Mouse (Mus musculus): ENCODE measurements around the gene Cwc25. TPM values are rescaled to one million over a fixed set of nuclear protein-coding genes. Genes with fewer than 3 reads are reported as not detected.
A peak's percentile ranks its signal among the peaks of the same experiment; 100 is the strongest.

Gene Cwc25
- 10.4 and 11.7 TPM in 2 replicates for polyA plus RNA-seq (2011; ENCODE audit: insufficient read depth, insufficient read length, low replicate concordance, missing spikeins)

DNA sequence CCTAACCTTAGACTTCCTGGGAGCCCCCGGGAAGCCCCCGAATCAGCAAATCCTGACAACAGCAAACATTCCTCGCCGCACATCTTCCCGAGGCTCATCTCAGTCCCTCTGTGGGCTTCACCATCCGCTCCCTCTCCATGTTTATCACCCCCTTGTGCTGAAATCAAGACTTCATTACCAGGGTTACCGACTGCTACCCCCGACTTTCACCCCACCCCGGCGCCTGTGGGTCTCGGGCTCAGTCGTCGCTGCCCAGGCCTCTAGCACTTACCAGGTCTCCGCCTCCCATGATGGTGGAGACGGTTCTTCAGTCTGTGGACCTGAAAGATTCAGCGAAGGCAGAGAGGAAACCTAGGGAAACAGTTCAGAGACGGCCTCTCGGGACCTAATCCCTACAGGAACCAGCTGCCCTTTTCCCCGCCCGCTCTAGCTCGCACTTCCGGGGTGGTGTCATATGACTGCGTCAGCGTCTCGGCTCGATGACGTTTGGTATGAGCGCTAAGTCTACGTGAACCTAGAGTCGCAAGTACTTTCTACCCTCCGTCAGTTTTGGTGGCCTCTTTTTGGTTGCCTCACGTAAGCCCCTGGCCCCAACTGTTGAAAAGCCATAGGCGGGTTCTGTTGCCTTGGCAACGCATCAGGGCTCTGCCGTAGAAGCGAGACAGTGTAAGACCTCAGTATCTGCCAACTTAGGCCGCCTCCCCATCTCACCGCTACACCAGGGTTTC lies at the start of gene Cwc25:
TSS of gene Cwc25 (minus strand) at position 403 of the 728 bp plus-strand sequence.
- under 1% methylated on average over 38 of the region's 38 CpGs for WGBS
- peaks cover 3% of the 10 kb centered on the region; the same call in 1 of the 2 replicates for H3K4me1 ChIP-seq (ENCODE audit: control insufficient read depth, insufficient read depth, low read length)
- peak within 1 kb of the TSS; percentile 77 for H3K27ac ChIP-seq (ENCODE audit: control insufficient read depth, insufficient read depth, low read depth, low read length, poor library complexity)
- TF ChIP-seq POLR2A (IDR thresholded peaks at IDR 0.05; ENCODE audit: borderline replicate concordance, control insufficient read depth, low read depth, low read length) (peak; percentile 60; the same call in 1 of the 2 replicates), CTCF (IDR thresholded peaks at IDR 0.05; ENCODE audit: control insufficient read depth, insufficient read depth, low read length) (no peak)
- peak within 1 kb of the TSS; percentile 90 for H3K4me3 ChIP-seq (replicated peaks; ENCODE audit: control insufficient read depth, low read depth, low read length)

DNA sequence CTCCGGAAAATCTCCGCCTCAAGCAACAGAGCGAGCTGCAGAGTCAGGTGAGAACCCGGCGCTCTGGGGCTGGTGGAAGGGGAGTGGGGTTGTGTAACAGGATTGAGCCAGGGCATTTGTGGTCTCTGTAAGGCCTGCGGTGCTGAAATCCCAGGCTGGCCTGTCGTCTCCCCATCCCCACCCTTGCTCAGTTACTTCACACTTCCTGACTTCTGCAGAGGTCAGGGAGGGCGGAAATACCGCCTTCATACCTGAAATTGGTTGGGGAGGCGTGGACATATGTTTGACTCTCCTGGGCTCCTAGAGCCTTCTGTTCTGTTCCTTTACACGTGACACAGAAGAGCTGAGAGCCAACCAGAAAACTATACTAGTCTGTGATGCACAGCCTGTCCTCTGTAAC lies 49.4 kb upstream of the Cwc25 start:
- no peak for TF ChIP-seq POLR2A (IDR thresholded peaks at IDR 0.05; ENCODE audit: borderline replicate concordance, control insufficient read depth, low read depth, low read length)
- no peak for TF ChIP-seq CTCF (IDR thresholded peaks at IDR 0.05; ENCODE audit: control insufficient read depth, insufficient read depth, low read length)
- peak overlapping the region; percentile 68 for H3K27ac ChIP-seq (ENCODE audit: control insufficient read depth, insufficient read depth, low read depth, low read length, poor library complexity)
- WGBS = 42% methylated on average over 11 of the region's 11 CpGs
- H3K4me1 ChIP-seq (ENCODE audit: control insufficient read depth, insufficient read depth, low read length) = peaks cover 23% of the 10 kb centered on the region
- H3K4me3 ChIP-seq (replicated peaks; ENCODE audit: control insufficient read depth, low read depth, low read length) = no peak overlapping the region

DNA sequence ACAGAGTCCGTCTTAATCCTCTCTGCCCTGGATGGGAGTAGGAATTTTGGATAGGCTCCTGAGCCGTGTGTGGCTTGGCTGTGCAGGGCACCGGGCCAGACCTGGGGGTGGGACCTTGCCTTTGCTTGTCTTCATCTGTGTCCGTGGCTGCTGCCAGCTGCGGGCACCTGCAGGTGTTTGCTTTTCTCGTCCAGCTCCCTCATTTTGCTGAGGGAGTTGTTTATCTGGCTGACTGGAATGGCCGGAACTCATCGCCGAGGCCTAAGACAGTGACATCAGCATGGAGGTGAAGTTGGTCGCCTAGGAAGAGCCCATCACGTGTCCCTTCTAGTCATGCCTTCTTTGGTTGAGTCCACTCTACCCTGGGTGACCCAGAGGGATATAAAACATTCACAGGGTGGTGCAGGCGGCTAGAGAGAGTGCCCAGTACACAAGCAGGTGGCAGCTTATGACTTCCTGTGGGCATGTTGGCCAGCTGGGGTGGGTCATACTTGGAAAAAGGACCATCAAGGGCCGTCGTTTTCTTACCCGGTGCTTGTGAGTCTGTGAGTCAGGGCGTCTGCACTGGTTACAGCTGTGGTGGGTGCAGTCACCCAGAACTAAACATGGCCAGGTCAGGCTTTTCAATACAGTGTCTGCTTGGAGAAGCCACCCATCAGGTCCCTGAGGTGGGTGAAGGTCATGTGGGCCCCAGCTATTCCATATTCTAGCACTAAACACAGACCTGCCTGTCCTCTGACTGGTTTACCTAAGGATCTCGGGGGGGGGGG lies 47.6 kb upstream of the Cwc25 start:
- TF ChIP-seq POLR2A (IDR thresholded peaks at IDR 0.05; ENCODE audit: borderline replicate concordance, control insufficient read depth, low read depth, low read length) (no peak), CTCF (IDR thresholded peaks at IDR 0.05; ENCODE audit: control insufficient read depth, insufficient read depth, low read length) (no peak)
- Histone ChIP-seq H3K4me3 (replicated peaks; ENCODE audit: control insufficient read depth, low read depth, low read length) (no peak overlapping the region), H3K27ac (ENCODE audit: control insufficient read depth, insufficient read depth, low read depth, low read length, poor library complexity) (no peak overlapping the region), H3K4me1 (ENCODE audit: control insufficient read depth, insufficient read depth, low read length) (peaks cover 21% of the 10 kb centered on the region)
- WGBS = 81% methylated on average over 17 of the region's 17 CpGs

DNA sequence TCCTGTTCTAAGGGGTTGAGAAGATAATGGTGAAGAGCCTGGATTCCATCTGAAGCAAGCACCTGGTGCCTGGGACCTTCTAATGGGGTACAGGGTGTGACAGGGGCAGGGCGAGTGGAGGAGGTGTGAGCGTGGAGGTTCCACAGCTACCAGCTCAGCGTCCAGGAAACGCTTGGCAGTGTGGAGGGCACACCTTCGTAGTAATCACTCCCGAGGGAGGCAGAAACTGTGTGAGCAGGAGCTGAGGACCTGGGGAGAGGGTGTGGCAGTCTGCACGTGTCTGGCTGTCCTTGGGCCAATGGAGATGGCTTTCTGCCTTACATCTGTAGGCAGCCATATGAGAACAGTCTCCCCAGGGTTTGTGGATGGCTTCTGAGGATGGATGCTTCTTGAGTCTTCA lies 46.7 kb upstream of the Cwc25 start:
- no peak overlapping the region for H3K4me3 ChIP-seq (replicated peaks; ENCODE audit: control insufficient read depth, low read depth, low read length)
- no peak overlapping the region for H3K27ac ChIP-seq (ENCODE audit: control insufficient read depth, insufficient read depth, low read depth, low read length, poor library complexity)
- H3K4me1 ChIP-seq (ENCODE audit: control insufficient read depth, insufficient read depth, low read length) = peaks cover 16% of the 10 kb centered on the region
- 78% methylated on average over 7 of the region's 7 CpGs for WGBS
- TF ChIP-seq CTCF (IDR thresholded peaks at IDR 0.05; ENCODE audit: control insufficient read depth, insufficient read depth, low read length) = no peak
- TF ChIP-seq POLR2A (IDR thresholded peaks at IDR 0.05; ENCODE audit: borderline replicate concordance, control insufficient read depth, low read depth, low read length) = no peak

DNA sequence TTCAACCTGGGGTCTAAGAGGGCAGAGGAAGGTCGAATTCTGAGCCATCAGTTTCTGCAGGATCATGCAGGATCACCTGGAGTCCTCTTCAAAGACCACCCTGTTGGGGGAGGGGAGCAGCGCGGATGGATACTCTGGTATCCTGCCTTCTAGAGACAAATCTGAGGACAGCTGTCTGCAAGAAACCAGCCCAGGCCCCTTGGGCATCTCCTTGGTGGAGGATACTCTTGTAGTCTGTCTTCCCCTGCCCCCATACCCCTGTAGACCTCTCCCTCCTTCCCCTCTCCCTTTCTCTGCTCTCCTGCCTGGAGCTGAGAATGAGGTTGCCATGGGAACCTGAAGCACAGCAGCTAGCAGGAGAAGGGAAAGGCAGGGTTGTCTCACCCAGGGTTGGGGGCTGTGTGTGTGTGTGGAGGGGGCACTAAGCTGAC lies 46.1 kb upstream of the Cwc25 start:
- Histone ChIP-seq H3K27ac (ENCODE audit: control insufficient read depth, insufficient read depth, low read depth, low read length, poor library complexity) (no peak overlapping the region), H3K4me3 (replicated peaks; ENCODE audit: control insufficient read depth, low read depth, low read length) (no peak overlapping the region), H3K4me1 (ENCODE audit: control insufficient read depth, insufficient read depth, low read length) (peaks cover 13% of the 10 kb centered on the region)
- no peak for TF ChIP-seq POLR2A (IDR thresholded peaks at IDR 0.05; ENCODE audit: borderline replicate concordance, control insufficient read depth, low read depth, low read length)
- no peak for TF ChIP-seq CTCF (IDR thresholded peaks at IDR 0.05; ENCODE audit: control insufficient read depth, insufficient read depth, low read length)
- WGBS = 73% methylated on average over 3 of the region's 3 CpGs

GRCm38 (mm10) chr11:97811569-97812362 lies 45.4 kb upstream of the Cwc25 start:
- H3K27ac ChIP-seq (ENCODE audit: control insufficient read depth, insufficient read depth, low read depth, low read length, poor library complexity) = no peak overlapping the region
- H3K4me3 ChIP-seq (replicated peaks; ENCODE audit: control insufficient read depth, low read depth, low read length) = no peak overlapping the region
- WGBS = 73% methylated on average over 13 of the region's 13 CpGs
- peaks cover 10% of the 10 kb centered on the region for H3K4me1 ChIP-seq (ENCODE audit: control insufficient read depth, insufficient read depth, low read length)
- no peak for TF ChIP-seq CTCF (IDR thresholded peaks at IDR 0.05; ENCODE audit: control insufficient read depth, insufficient read depth, low read length)
- TF ChIP-seq POLR2A (IDR thresholded peaks at IDR 0.05; ENCODE audit: borderline replicate concordance, control insufficient read depth, low read depth, low read length) = no peak

- H3K27ac ChIP-seq (ENCODE audit: control insufficient read depth, insufficient read depth, low read depth, low read length, poor library complexity) = no peak overlapping the region
- H3K4me1 ChIP-seq (ENCODE audit: control insufficient read depth, insufficient read depth, low read length) = peaks cover 7% of the 10 kb centered on the region
- 61% methylated on average over 3 of the region's 3 CpGs for WGBS
- H3K4me3 ChIP-seq (replicated peaks; ENCODE audit: control insufficient read depth, low read depth, low read length) = no peak overlapping the region
- TF ChIP-seq POLR2A (IDR thresholded peaks at IDR 0.05; ENCODE audit: borderline replicate concordance, control insufficient read depth, low read depth, low read length) (no peak), CTCF (IDR thresholded peaks at IDR 0.05; ENCODE audit: control insufficient read depth, insufficient read depth, low read length) (no peak)
Observed at GRCm38 (mm10) chr11:97810970-97811369, 44.6 kb upstream of the Cwc25 start.
